Mouse (Mus musculus) frontal cortex, postnatal 36 days (tissue): ENCODE measurements around the gene Tmem135.

Experiments used
- DNase-seq, 2 experiments: peaks; one replicate each; pipeline ENCODE4 v3.0.0; 2022; ENCODE audit warnings: low spot score in 2 of 2

Tmem135 gene

GRCm38 (mm10) chr7:89382892-89383291 is 21.1 kb downstream of the Tmem135 start:
- DNase-seq: no peak

GRCm38 (mm10) chr7:89380935-89381705 is 22.9 kb downstream of the Tmem135 start:
- DNase-seq: no peak

GRCm38 (mm10) chr7:89371623-89372295 is 32.3 kb downstream of the Tmem135 start:
- DNase-seq: no peak

- peak in 1 of 2 experiments; percentile 34 for DNase-seq
Measured at GRCm38 (mm10) chr7:89370917-89371316, 33.1 kb downstream of the Tmem135 start.

- no peak for DNase-seq
Measured at GRCm38 (mm10) chr7:89370086-89370485, 33.9 kb downstream of the Tmem135 start.

- DNase-seq: no peak
Measured at GRCm38 (mm10) chr7:89367643-89368042, 36.4 kb downstream of the Tmem135 start.

- peak; percentile 15 to 45 for DNase-seq
Measured at GRCm38 (mm10) chr7:89365135-89365880, 38.7 kb downstream of the Tmem135 start.

- DNase-seq: no peak
Measured at GRCm38 (mm10) chr7:89363975-89364374, 40.0 kb downstream of the Tmem135 start.

- no peak for DNase-seq
Measured at GRCm38 (mm10) chr7:89356307-89356706, 47.7 kb downstream of the Tmem135 start.

GRCm38 (mm10) chr7:89355519-89356255 is 48.3 kb downstream of the Tmem135 start:
- no peak for DNase-seq

GRCm38 (mm10) chr7:89342021-89342420 is 62.0 kb downstream of the Tmem135 start:
- DNase-seq: no peak

- no peak for DNase-seq
Measured at GRCm38 (mm10) chr7:89339808-89340207, 64.2 kb downstream of the Tmem135 start.

GRCm38 (mm10) chr7:89339142-89339435 is 64.9 kb downstream of the Tmem135 start:
- DNase-seq: no peak

GRCm38 (mm10) chr7:89338350-89339141 is 65.5 kb downstream of the Tmem135 start:
- peak; percentile 93 for DNase-seq

GRCm38 (mm10) chr7:89337711-89338349 is 66.2 kb downstream of the Tmem135 start:
- no peak for DNase-seq

GRCm38 (mm10) chr7:89336434-89336833 is 67.6 kb downstream of the Tmem135 start:
- no peak for DNase-seq

GRCm38 (mm10) chr7:89335316-89335715 is 68.7 kb downstream of the Tmem135 start:
- DNase-seq: no peak

- DNase-seq: no peak
Measured at GRCm38 (mm10) chr7:89329896-89330295, 74.1 kb downstream of the Tmem135 start.

GRCm38 (mm10) chr7:89327731-89328130 is 76.3 kb downstream of the Tmem135 start:
- no peak for DNase-seq

GRCm38 (mm10) chr7:89326761-89327160 is 77.3 kb downstream of the Tmem135 start:
- no peak for DNase-seq

- no peak for DNase-seq
Measured at GRCm38 (mm10) chr7:89326202-89326601, 77.8 kb downstream of the Tmem135 start.
